Mouse (Mus musculus) 3T3-L1 (cell line): ENCODE results near the gene Gfra1.
A peak's percentile ranks its signal among the peaks of the same experiment; 100 is the strongest.

Experiments used
- DNase-seq: peaks from one replicate; pipeline ENCODE4 v3.0.0-alpha.2; 2015; ENCODE audit warnings: low read depth, low spot score

Gfra1 gene

GRCm38 (mm10) chr19:58455496-58456061, at the start of gene Gfra1:
Gene Gfra1 (minus strand): TSS chr19:58455909.
- DNase-seq = peak; percentile 71

GRCm38 (mm10) chr19:58500049-58500448, 44.3 kb upstream of the Gfra1 start:
- no peak for DNase-seq

- no peak for DNase-seq
Measured at GRCm38 (mm10) chr19:58499420-58499966, 43.8 kb upstream of the Gfra1 start.

- no peak for DNase-seq
Measured at GRCm38 (mm10) chr19:58497106-58497505, 41.4 kb upstream of the Gfra1 start.

- no peak for DNase-seq
Measured at GRCm38 (mm10) chr19:58486686-58487085, 31.0 kb upstream of the Gfra1 start.

- DNase-seq = no peak
Measured at GRCm38 (mm10) chr19:58482373-58482977, 26.8 kb upstream of the Gfra1 start.

GRCm38 (mm10) chr19:58474251-58474650, 18.5 kb upstream of the Gfra1 start:
- DNase-seq = no peak

- peak; percentile 94 for DNase-seq
Measured at GRCm38 (mm10) chr19:58469421-58469820, 13.7 kb upstream of the Gfra1 start.

- no peak for DNase-seq
Measured at GRCm38 (mm10) chr19:58468331-58468730, 12.6 kb upstream of the Gfra1 start.

GRCm38 (mm10) chr19:58463755-58464154, 8.0 kb upstream of the Gfra1 start:
- DNase-seq = no peak

- no peak for DNase-seq
Measured at GRCm38 (mm10) chr19:58460361-58461022, 4.8 kb upstream of the Gfra1 start.

- DNase-seq = no peak
Measured at GRCm38 (mm10) chr19:58456491-58457061, 867 bp upstream of the Gfra1 start.

GRCm38 (mm10) chr19:58455061-58455495, 631 bp downstream of the Gfra1 start:
- DNase-seq = no peak

GRCm38 (mm10) chr19:58454261-58455060, 1.2 kb downstream of the Gfra1 start:
- DNase-seq = no peak

- no peak for DNase-seq
Measured at GRCm38 (mm10) chr19:58453581-58453980, 2.1 kb downstream of the Gfra1 start.

GRCm38 (mm10) chr19:58452941-58453551, 2.7 kb downstream of the Gfra1 start:
- no peak for DNase-seq

GRCm38 (mm10) chr19:58452178-58452819, 3.4 kb downstream of the Gfra1 start:
- no peak for DNase-seq

GRCm38 (mm10) chr19:58451323-58451722, 4.4 kb downstream of the Gfra1 start:
- peak; percentile 49 for DNase-seq

- DNase-seq = peak; percentile 35
Measured at GRCm38 (mm10) chr19:58450716-58451115, 5.0 kb downstream of the Gfra1 start.
